Mouse (Mus musculus) spleen, adult 18-20 months (tissue): Measurements from ENCODE around the gene Clec14a.
"Not testable (repeated sequence)": the region's sequence is repeated elsewhere in the genome, so short reads cannot be mapped to it uniquely, and the experiment has no call there.

Experiments
- DNase-seq, 2 experiments: peaks; one replicate each; pipeline ENCODE4 v3.0.0; 2022; ENCODE audit warnings: mixed read lengths in 2 of 2

Clec14a gene

GRCm38 (mm10) chr12:58268563-58269501 is at the start of gene Clec14a:
Gene Clec14a (minus strand): TSS chr12:58269290.
- DNase-seq, result peak in 1 of 2 experiments; percentile 4

- no peak for DNase-seq
Observed at GRCm38 (mm10) chr12:58307835-58308234, 38.7 kb upstream of the Clec14a start.

- not testable (repeated sequence) for DNase-seq
Observed at GRCm38 (mm10) chr12:58306402-58306801, 37.3 kb upstream of the Clec14a start.

GRCm38 (mm10) chr12:58305567-58305966 is 36.5 kb upstream of the Clec14a start:
- DNase-seq, result no peak

- no peak for DNase-seq
Observed at GRCm38 (mm10) chr12:58296980-58297379, 27.9 kb upstream of the Clec14a start.

GRCm38 (mm10) chr12:58285912-58286311 is 16.8 kb upstream of the Clec14a start:
- no peak for DNase-seq

GRCm38 (mm10) chr12:58270520-58270919 is 1.4 kb upstream of the Clec14a start:
- DNase-seq, result no peak

GRCm38 (mm10) chr12:58269505-58269904 is 415 bp upstream of the Clec14a start:
- DNase-seq, result no peak

- DNase-seq, result no peak
Observed at GRCm38 (mm10) chr12:58268186-58268562, 916 bp downstream of the Clec14a start.

- no peak for DNase-seq
Observed at GRCm38 (mm10) chr12:58267779-58268178, 1.3 kb downstream of the Clec14a start.

- no peak for DNase-seq
Observed at GRCm38 (mm10) chr12:58251901-58252300, 17.2 kb downstream of the Clec14a start.

GRCm38 (mm10) chr12:58232489-58232888 is 36.6 kb downstream of the Clec14a start:
- DNase-seq, result no peak

GRCm38 (mm10) chr12:58225644-58226043 is 43.4 kb downstream of the Clec14a start:
- no peak for DNase-seq

- DNase-seq, result no peak
Observed at GRCm38 (mm10) chr12:58219078-58219477, 50.0 kb downstream of the Clec14a start.

- no peak for DNase-seq
Observed at GRCm38 (mm10) chr12:58216218-58216617, 52.9 kb downstream of the Clec14a start.
